Mouse (Mus musculus) embryonic fibroblast, embryonic 13.5 days (primary cell): ENCODE data around the gene Tmem246.

Experiments used
- CTCF ChIP-seq: IDR thresholded peaks from 2 replicates; pipeline ENCODE4 v1.5.1; 2011; ENCODE audit warnings: mild to moderate bottlenecking, control low read depth, low read length, moderate library complexity, borderline replicate concordance; ENCODE audit not compliant: insufficient read depth
- POLR2A ChIP-seq: IDR thresholded peaks from 2 replicates; pipeline ENCODE4 v1.6.1; 2011; ENCODE audit warnings: low read depth, mild to moderate bottlenecking, control low read depth, low read length, moderate library complexity

- TF ChIP-seq POLR2A (no peak), CTCF (no peak)
Observed at GRCm38 (mm10) chr4:49603161-49603560, 5.5 kb upstream of the Tmem246 start.
